Mouse (Mus musculus): ENCODE measurements around the gene Tlx1.

The Tlx1 gene

GRCm38 (mm10) chr19:45158896-45159295 lies 8.4 kb downstream of the Tlx1 start:
- no peak for DNase-seq (ENCODE audit: low read depth, low spot score)

GRCm38 (mm10) chr19:45159491-45159890 lies 9.0 kb downstream of the Tlx1 start:
- no peak for DNase-seq (ENCODE audit: low read depth, low spot score)

DNA sequence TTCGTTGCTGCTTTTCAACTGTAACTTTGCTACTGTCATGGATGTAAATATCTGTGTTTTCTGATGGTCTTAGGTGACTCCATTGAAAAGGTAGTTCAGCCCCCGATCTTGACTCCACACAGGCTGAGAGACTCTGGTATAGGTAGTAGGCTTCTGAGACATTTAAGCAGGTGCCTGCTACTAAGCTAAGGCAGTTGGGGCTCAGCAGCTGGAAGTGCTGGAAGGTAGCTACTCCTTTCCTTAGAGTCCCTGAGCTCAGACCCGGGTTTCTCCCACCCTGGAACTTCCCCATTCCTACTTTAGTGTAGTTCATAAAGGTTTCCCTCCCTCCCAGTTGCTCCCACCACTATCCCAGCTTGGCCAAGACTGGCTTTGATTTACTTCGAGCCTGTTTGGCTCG lies 9.5 kb downstream of the Tlx1 start:
- no peak for DNase-seq (ENCODE audit: low read depth, low spot score)

DNA sequence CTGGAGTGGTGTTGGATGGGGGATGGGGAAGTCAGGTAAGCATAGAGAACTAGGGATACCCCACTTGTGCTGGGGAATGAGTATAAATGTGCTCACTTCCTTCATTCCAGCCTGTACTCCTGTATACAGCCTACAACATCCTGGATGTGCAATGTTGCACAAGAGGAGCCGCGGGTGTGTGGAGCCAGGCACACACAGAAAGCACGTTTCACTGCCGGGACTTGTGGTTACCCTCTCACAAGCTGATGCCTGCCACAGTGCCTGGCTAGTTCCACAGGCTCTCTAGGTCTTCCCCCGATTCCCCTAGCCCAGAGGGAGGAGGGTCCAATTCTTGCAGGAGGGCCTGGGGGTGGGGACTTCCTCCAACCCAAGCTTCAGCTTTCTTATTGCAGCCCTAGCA lies 10.0 kb downstream of the Tlx1 start:
- no peak for DNase-seq (ENCODE audit: low read depth, low spot score)

DNA sequence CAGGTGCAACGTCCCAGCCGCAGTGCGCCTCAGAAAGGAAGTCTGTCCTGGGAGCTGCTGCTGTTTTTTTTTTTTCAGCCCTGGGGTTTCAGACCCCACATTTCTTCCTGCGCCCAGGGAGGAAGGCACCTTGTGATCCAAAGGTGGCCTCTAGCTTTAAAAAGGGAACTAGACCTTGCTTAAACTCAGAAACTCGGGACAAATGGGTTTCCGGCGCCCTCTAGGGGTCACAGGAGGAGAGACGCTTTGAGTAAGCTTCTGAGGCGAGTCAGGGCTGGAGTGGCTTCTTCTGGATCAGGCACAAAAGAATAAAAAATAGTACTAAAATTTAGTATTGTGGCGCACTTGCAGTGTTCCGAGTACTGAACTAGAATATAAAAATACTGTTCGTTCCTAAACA lies 10.6 kb downstream of the Tlx1 start:
- peak; percentile 80 for DNase-seq (ENCODE audit: low read depth, low spot score)

DNA sequence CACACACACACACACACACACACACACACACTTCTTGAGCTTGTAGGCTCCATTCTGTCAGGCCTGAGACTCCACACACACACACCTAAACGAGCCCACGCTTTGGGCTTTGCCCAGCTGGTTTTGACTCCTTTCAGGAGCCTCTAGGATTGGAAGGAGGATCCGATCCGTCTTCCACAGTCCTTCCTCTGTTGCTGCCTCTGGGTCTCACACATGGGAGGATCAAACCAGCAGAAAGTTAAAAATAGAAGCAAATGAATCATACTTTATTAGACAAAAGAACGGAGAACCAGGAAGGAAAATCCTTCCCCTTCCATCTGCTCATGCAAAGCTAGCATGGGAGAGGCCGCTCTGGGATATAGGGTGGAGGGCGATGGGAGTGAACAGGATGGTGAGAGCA lies 11.7 kb downstream of the Tlx1 start:
- DNase-seq (ENCODE audit: low read depth, low spot score), result no peak

DNA sequence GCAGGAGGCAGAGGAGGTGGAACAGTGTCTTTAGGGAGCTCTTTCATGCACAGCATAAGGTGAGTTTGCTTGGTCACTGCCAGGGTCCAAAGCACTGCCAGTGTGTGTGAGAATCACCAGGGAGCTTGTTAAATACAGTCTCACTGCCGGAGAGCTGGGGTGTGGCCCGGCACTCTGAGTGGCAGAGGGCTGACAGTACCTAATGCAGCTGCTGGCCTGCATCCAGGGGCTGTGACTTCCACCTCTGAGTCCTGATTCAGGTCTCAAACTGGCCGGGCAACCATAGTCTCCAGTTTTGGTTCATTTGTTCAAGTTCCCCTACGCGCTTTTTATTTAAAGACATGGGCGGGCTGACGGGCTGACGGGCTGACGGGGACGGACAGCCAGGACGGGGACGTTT lies 12.4 kb downstream of the Tlx1 start:
- DNase-seq (ENCODE audit: low read depth, low spot score), result no peak

GRCm38 (mm10) chr19:45170451-45170850 lies 20.0 kb downstream of the Tlx1 start:
- DNase-seq (ENCODE audit: low read depth, low spot score), result no peak

- peak; percentile 42 for DNase-seq (ENCODE audit: low read depth, low spot score)
Observed at GRCm38 (mm10) chr19:45174803-45175202, 24.3 kb downstream of the Tlx1 start.

GRCm38 (mm10) chr19:45176269-45176668 lies 25.8 kb downstream of the Tlx1 start:
- DNase-seq (ENCODE audit: low read depth, low spot score), result no peak

- DNase-seq (ENCODE audit: low read depth, low spot score), result peak; percentile 74
Observed at GRCm38 (mm10) chr19:45177004-45177737, 26.7 kb downstream of the Tlx1 start.

DNA sequence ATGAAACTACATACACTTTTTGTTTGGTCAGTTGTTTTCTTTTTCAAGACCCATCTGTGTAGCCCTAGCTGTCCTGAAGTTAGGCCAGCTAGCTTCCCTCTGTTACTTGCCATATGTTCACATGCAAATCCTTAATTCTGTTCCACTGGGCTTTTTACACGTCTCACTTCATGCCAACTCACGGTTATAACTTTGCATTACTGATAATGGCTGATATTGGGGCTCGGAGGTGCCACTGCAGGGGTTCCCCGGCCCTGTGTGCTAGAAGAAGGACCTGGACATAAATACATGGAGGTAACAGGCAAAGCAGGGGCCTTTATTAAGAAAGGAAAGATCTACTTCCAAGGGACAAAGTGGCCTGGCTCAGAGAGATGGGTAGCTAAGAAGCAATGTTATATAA lies 29.0 kb downstream of the Tlx1 start:
- DNase-seq (ENCODE audit: low read depth, low spot score), result no peak

DNA sequence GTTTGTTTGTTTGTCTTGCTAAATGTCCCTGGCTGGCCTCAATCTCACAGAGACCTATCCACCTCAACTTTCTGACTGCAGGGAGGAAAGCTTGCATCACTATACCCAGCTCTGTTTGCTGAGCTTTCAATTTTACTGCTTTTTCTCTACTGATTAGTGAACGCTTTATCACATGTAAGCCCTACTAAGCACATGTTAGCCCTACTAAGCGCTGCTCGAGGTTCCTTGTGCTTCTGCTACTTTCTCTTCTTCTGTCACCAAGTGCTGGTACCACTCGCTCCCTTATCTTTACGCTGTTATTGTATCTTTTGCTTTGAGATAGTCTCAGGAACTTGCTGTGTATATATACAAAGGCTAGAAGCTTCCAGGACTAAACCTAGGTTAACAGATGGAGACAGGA lies 30.0 kb downstream of the Tlx1 start:
- DNase-seq (ENCODE audit: low read depth, low spot score), result no peak

- no peak for DNase-seq (ENCODE audit: low read depth, low spot score)
Observed at GRCm38 (mm10) chr19:45194651-45195050, 44.2 kb downstream of the Tlx1 start.

GRCm38 (mm10) chr19:45196967-45197366 lies 46.5 kb downstream of the Tlx1 start:
- no peak for DNase-seq (ENCODE audit: low read depth, low spot score)

DNA sequence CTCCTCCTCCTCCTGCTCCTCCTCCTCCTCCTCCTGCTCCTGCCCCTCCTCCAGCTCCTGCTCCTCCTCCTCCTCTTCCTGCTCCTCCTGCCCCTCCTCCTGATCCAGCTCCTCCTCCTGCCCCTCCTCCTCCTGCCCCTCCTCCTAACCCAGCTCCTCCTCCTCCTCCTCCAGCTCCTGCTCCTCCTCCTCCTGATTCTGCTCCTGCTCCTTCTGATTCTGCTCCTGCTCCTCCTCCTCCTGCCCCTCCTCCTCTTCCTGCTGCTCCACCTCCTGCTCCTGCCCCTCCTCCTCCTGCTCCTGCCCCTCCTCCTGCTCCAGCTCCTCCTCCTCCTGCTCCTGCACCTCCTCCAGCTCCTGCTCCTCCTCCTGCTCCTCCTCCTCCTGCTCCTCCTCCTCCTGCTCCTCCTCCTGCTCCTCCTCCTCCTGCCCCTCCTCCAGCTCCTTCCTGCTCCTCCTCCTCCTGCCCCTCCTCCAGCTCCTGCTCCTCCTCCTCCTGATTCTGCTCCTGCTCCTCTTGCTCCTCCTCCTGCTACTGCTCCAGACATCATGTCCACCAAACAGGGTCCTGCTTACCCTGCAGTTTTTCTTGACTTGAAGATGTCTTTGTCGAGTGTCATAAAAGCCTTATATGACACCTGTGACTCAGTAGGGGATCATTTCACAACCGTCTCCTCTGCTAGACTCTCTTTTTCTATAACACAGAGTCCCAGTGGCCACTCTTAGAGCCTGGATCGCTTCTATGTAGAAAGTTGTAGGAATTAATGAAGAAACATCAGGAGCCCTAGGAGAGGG lies 55.0 kb downstream of the Tlx1 start:
- no peak for DNase-seq (ENCODE audit: low read depth, low spot score)

All from forelimb bud, embryonic 11.5 days (tissue).